Mouse (Mus musculus) B cell, adult 67 days (primary cell): Measurements from ENCODE around the gene Pop7. TPM values are rescaled to one million over a fixed set of nuclear protein-coding genes. Genes with fewer than 3 reads are reported as not detected.

Experiments
- total RNA-seq, 2 experiments: library from RNA; stranded (reverse); gene quantifications; 4 replicates each; pipeline ENCODE4 v1.2.4; 2023

Gene Pop7
- total RNA-seq = 10 to 100 TPM; 24.3 to 29.7 TPM

DNA sequence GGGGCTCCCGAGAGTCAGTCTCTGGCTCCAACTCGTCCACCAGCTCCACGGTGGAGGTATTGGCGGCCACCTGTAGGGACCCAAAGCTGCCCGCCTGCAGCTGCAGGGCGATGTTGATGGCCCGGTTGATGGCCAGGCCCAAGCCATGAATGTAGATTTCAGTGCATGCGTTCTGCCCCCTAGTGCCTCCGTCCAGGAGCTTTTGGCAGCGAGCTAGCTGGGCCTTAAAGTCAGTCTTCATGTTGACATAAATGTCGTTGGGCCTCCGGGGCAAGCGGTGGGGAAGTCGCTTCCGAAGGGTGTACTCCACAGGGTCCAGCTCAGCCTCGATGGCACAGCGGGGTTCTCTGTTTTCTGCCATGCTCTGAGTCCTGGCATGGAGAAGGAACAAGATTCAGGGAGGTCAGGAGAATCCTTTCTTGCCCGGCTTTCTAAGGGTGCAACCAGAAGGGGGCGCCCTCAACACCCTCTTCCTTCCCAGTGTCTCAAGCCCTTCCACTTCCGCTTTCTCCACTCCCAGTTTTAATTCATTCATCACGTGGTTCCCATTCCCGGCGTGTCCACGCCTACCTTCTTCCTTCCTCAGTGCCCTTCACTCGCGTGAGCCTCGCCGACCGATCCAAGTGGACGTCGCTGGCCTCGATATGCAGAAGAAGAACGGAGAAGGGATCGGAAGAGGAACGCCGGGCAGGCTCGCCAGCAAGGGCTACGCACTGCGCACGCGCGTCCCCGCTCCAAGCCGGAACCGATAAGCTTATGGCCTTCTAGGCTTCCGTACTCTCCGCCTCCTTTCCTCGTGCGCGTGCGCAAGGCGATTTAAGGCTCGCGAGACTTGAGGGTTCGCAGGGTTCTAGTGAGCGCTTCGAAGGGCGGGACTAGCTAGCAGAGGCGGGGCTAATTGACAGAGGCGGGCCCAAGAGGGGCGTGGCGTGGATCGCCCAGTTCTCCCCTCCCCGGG, at the start of gene Pop7:
TSS of gene Pop7 (minus strand) at position 810 of the 958 bp plus-strand sequence.

DNA sequence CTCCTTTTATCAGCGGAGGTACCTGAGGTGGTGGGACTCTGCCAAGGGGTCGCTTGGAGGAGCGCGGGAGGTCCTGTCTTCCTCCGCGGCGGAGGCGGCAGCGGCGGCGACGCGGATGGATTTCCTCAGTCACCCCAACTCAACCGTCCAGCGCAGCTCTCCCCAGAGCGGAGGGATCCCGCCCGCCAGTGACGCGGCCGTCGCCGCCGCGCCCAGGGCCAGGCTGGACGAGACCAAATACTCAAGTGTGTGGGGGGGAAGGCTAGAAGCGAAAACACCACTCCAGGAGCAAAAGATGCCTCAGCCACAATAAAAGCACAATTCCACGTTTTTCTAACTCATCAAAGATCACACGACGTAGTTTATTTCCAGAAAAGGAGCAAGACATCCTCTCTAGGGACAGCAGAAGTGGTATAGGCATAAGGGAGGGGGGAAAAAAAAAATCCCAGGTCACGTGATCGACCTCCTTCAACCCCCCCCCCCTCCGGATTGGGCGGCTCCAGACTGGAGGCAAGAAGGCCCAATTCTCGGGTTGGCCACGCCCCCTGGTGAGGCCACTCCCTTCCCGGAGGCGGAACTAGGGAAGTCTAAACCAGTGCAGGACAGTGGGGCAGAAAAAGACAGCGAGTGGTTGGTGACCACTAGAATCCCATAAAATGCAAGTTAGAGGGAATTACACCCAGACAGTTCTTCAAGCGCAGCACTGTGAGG, 31.0 kb upstream of the Pop7 start, which contains the start of the genes Epo and Gnb2:
TSS of gene Epo (minus strand) at position 126 of the 711 bp plus-strand sequence.
TSS of gene Gnb2 (minus strand) at position 394 of the 711 bp plus-strand sequence.

DNA sequence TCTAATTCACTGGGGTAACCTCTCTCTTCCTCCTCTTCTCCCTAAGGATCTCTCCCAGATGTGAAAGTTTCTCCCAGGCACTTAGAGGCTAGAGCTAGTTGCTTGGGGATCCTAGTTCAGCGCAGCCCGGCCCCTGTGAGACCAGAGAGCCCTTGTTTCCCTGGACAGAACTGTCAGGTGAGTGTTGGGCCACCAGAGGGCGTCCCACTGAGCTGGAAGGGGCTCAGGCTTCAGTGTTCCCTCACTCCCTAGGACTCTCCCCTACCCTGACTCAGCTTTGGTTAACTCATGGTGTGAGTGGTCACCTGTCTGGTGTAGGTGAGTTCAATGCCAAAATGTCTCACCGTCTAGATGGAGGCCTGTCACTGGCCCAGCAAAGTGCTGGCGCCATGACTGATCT, 16.1 kb upstream of the Pop7 start, which contains the start of gene Gigyf1:
TSS of gene Gigyf1 (plus strand) at position 113 of the 400 bp plus-strand sequence.

DNA sequence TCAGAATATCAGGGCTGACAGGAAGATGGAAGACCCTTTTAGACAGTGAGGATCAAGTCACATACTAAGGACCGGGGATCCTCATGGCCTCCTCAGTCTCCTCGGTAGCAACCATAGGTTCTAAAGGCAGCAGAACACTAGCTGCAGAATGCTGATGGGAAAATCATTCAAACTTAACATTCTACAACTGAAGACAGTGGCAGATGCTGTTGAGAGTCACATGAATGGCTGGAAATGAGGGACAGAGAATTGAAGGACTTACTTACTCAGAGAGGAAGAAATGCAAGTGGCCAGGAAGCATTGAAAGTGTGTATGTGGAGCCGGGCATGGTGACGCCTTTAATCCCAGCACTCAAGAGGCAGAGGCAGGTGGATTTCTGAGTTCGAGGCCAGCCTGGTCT, 25.4 kb downstream of the Pop7 start, which contains the start of gene Zan:
TSS of gene Zan (minus strand) at position 101 of the 400 bp plus-strand sequence.

Other genes with a start within 250 kb of the Pop7 start
- under 1 TPM in 1 of 2 experiments, not detected in 1; 0.23 TPM for gene Ache, start 215.0 kb downstream of the Pop7 start, total RNA-seq
- 1 to 10 TPM; 1.5 to 1.6 TPM for gene Ufsp1, start 207.9 kb downstream of the Pop7 start, total RNA-seq
- gene Srrt, start 194.8 kb downstream of the Pop7 start, total RNA-seq = 100 to 1,000 TPM; 445 to 469 TPM
- gene Trip6, start 188.1 kb downstream of the Pop7 start, total RNA-seq = 10 to 100 TPM in 1 of 2 experiments, 1 to 10 TPM in 1; 7.3 to 10.4 TPM
- 10 to 100 TPM; 23.7 to 28.5 TPM for gene Slc12a9, start 168.9 kb downstream of the Pop7 start, total RNA-seq
- gene Ephb4, start 152.4 kb downstream of the Pop7 start, total RNA-seq = not detected
- not detected for gene Zan, start 25.5 kb downstream of the Pop7 start, total RNA-seq
- 100 to 1,000 TPM; 123 to 130 TPM for gene Gigyf1, start 16.0 kb upstream of the Pop7 start, total RNA-seq
- not detected for gene Epo, start 30.7 kb upstream of the Pop7 start, total RNA-seq
- gene Gnb2, start 31.0 kb upstream of the Pop7 start, total RNA-seq = 100 to 1,000 TPM; 426 to 449 TPM
- not detected for gene Actl6b, start 51.0 kb upstream of the Pop7 start, total RNA-seq
- gene Tfr2, start 67.3 kb upstream of the Pop7 start, total RNA-seq = 1 to 10 TPM in 1 of 2 experiments, not detected in 1; 1.2 TPM
- gene Mospd3, start 98.5 kb upstream of the Pop7 start, total RNA-seq = 10 to 100 TPM; 35.1 to 36.0 TPM
- 1 to 10 TPM in 1 of 2 experiments, not detected in 1; 1.6 TPM for gene Pcolce, start 111.3 kb upstream of the Pop7 start, total RNA-seq
- gene Fbxo24, start 126.5 kb upstream of the Pop7 start, total RNA-seq = under 1 TPM in 1 of 2 experiments, not detected in 1; 0.39 TPM
- 100 to 1,000 TPM; 216 to 222 TPM for gene Lrch4, start 126.6 kb upstream of the Pop7 start, total RNA-seq
- gene Gm20605, start 126.7 kb upstream of the Pop7 start, total RNA-seq = 10 to 100 TPM; 65.4 to 76.3 TPM
- gene Sap25, start 138.8 kb upstream of the Pop7 start, total RNA-seq = 100 to 1,000 TPM; 113 to 123 TPM
- not detected for gene Irs3, start 143.2 kb upstream of the Pop7 start, total RNA-seq
- gene Agfg2, start 182.2 kb upstream of the Pop7 start, total RNA-seq = 10 to 100 TPM; 17.9 to 21.4 TPM
- under 1 TPM; 0.21 to 0.78 TPM for gene Nyap1, start 239.1 kb upstream of the Pop7 start, total RNA-seq
- 100 to 1,000 TPM; 233 to 247 TPM for gene Tsc22d4, start 243.2 kb upstream of the Pop7 start, total RNA-seq